Mouse (Mus musculus) layer of hippocampus, adult 9-11 months (tissue): ENCODE data around the gene Klk1b1.
A peak's percentile ranks its signal among the peaks of the same experiment; 100 is the strongest.
"Not testable (repeated sequence)": the region's sequence is repeated elsewhere in the genome, so short reads cannot be mapped to it uniquely, and the experiment has no call there.

Experiments
- DNase-seq: peaks from one replicate; pipeline ENCODE4 v3.0.0; 2022

Klk1b1 gene

GRCm38 (mm10) chr7:44011868-44012267 lies 45.3 kb downstream of the Klk1b1 start, which contains the start of gene Klk1b26:
Gene Klk1b26 (plus strand): TSS chr7:44012168.
- DNase-seq, result not testable (repeated sequence)

GRCm38 (mm10) chr7:44014666-44015065 lies 48.1 kb downstream of the Klk1b1 start:
- peak; percentile 13 for DNase-seq

- no peak for DNase-seq
These were observed 48.5 kb downstream of the Klk1b1 start for GRCm38 (mm10) chr7:44015071-44015470.
